Mouse (Mus musculus) bone marrow macrophage, adult 2 months (primary cell): ENCODE data around the gene Adcy2. TPM values are rescaled to one million over a fixed set of nuclear protein-coding genes. Genes with fewer than 3 reads are reported as not detected.

Source experiments
- H3K27ac ChIP-seq: 2 replicates; pipeline ENCODE4 v1.5.1; 2012; ENCODE audit warnings: low read depth, low read length; ENCODE audit not compliant: insufficient read depth
- H3K4me1 ChIP-seq: 2 replicates; pipeline ENCODE4 v1.6.1; 2012; ENCODE audit warnings: low read length; ENCODE audit not compliant: control insufficient read depth, insufficient read depth
- H3K4me3 ChIP-seq: 2 replicates; pipeline ENCODE4 v1.5.1; 2012; ENCODE audit warnings: mild to moderate bottlenecking, low read length, moderate library complexity; ENCODE audit not compliant: insufficient read depth
- CTCF ChIP-seq: IDR thresholded peaks from 2 replicates; pipeline ENCODE4 v1.5.1; 2012; ENCODE audit warnings: low read depth, mild to moderate bottlenecking, low read length, moderate library complexity
- POLR2A ChIP-seq: IDR thresholded peaks from 2 replicates; pipeline ENCODE4 v1.6.1; 2012; ENCODE audit warnings: mild to moderate bottlenecking, low read depth, low read length, borderline replicate concordance
- polyA plus RNA-seq: library from polyadenylated mRNA; stranded (reverse); fragments of >200 nt; gene quantifications from 2 replicates; pipeline ENCODE4 v1.2.4, GENCODE M21; 2012; ENCODE audit not compliant: missing spikeins, insufficient read depth, insufficient read length

Gene Adcy2
- polyA plus RNA-seq, 1 experiment, result 0.17 TPM

GRCm38 (mm10) chr13:68906667-68907066 lies 92.7 kb downstream of the Adcy2 start:
- H3K27ac ChIP-seq, result no peak overlapping the region
- no peak overlapping the region for H3K4me3 ChIP-seq
- no peaks in the 10 kb centered on the region for H3K4me1 ChIP-seq
- TF ChIP-seq CTCF (no peak), POLR2A (no peak)

DNA sequence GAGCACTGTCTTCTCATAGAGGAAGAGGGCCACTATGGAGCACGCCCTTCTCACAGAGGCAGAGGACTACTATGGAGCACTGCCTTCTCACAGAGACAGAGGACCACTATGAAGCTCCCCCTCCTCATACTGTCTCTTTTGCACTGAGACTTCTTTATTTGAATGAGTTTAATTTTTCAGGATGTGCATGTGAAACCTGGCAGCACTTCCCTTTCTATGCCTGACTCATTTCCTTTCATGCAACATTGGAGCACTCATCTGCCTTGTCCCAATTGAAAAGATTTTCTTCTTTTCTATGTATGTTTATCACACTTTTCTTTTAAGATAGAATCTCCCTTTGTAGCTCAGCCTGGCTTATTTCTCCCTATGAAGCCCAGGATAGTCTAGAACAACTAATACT lies 96.6 kb downstream of the Adcy2 start:
- Histone ChIP-seq H3K4me3 (no peak overlapping the region), H3K4me1 (no peaks in the 10 kb centered on the region), H3K27ac (no peak overlapping the region)
- no peak for TF ChIP-seq POLR2A
- TF ChIP-seq CTCF, result no peak

- no peak overlapping the region for H3K4me3 ChIP-seq
- no peak for TF ChIP-seq POLR2A
- TF ChIP-seq CTCF, result no peak
- no peak overlapping the region for H3K27ac ChIP-seq
- no peaks in the 10 kb centered on the region for H3K4me1 ChIP-seq
Observed at GRCm38 (mm10) chr13:68889929-68890593, 109.3 kb downstream of the Adcy2 start.

GRCm38 (mm10) chr13:68868776-68869175 lies 130.6 kb downstream of the Adcy2 start:
- no peaks in the 10 kb centered on the region for H3K4me1 ChIP-seq
- H3K4me3 ChIP-seq, result no peak overlapping the region
- H3K27ac ChIP-seq, result no peak overlapping the region
- TF ChIP-seq POLR2A, result no peak
- no peak for TF ChIP-seq CTCF

GRCm38 (mm10) chr13:68867940-68868655 lies 131.2 kb downstream of the Adcy2 start:
- TF ChIP-seq POLR2A, result no peak
- TF ChIP-seq CTCF, result no peak
- Histone ChIP-seq H3K27ac (no peak overlapping the region), H3K4me1 (no peaks in the 10 kb centered on the region), H3K4me3 (no peak overlapping the region)

- Histone ChIP-seq H3K4me3 (no peak overlapping the region), H3K27ac (no peak overlapping the region), H3K4me1 (no peaks in the 10 kb centered on the region)
- TF ChIP-seq POLR2A, result no peak
- no peak for TF ChIP-seq CTCF
Observed at GRCm38 (mm10) chr13:68860036-68860435, 139.3 kb downstream of the Adcy2 start.

- Histone ChIP-seq H3K27ac (no peak overlapping the region), H3K4me3 (no peak overlapping the region), H3K4me1 (no peaks in the 10 kb centered on the region)
- TF ChIP-seq CTCF (no peak), POLR2A (no peak)
Observed at GRCm38 (mm10) chr13:68848265-68848664, 151.1 kb downstream of the Adcy2 start.

GRCm38 (mm10) chr13:68839517-68839916 lies 159.8 kb downstream of the Adcy2 start:
- Histone ChIP-seq H3K4me3 (no peak overlapping the region), H3K27ac (no peak overlapping the region), H3K4me1 (no peaks in the 10 kb centered on the region)
- TF ChIP-seq CTCF (no peak), POLR2A (no peak)

- H3K27ac ChIP-seq, result no peak overlapping the region
- H3K4me1 ChIP-seq, result no peaks in the 10 kb centered on the region
- TF ChIP-seq CTCF (no peak), POLR2A (no peak)
- no peak overlapping the region for H3K4me3 ChIP-seq
Observed at GRCm38 (mm10) chr13:68836183-68836582, 163.2 kb downstream of the Adcy2 start.

- Histone ChIP-seq H3K4me1 (no peaks in the 10 kb centered on the region), H3K4me3 (no peak overlapping the region), H3K27ac (no peak overlapping the region)
- TF ChIP-seq POLR2A (no peak), CTCF (no peak)
Observed at GRCm38 (mm10) chr13:68835424-68836045, 163.8 kb downstream of the Adcy2 start.
